20 mouse cellular contexts compared by ENCODE assay signal in the genomic region with DNA sequence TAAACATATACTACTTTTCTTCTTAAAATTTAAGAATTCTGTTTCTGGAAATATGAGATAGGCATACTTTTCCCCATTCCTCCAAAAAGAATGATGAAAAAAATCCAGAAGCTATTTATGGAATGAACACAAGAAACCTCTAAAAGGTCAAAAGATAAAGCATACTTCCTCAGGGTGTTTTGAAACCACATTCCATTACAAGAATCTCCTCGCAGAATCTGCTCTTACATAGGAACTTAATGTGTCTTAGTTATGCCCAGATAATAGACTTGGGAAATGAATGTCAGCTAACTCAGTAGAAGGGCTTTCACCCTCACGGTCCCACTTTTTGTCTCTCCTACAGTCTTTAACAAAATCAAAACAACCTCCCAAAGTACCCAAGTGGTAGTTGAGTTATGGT. TPM values are rescaled to one million over a fixed set of nuclear protein-coding genes. Genes with fewer than 3 reads are reported as not detected.
"Had no signal": no experiment of that assay in that cellular context is flagged by ENCODE, and none has a peak within 500 bp of the region (broad histone marks: within the 10 kb centered on the region; RNA-seq: fewer than 3 reads in every experiment).

No protein-coding gene starts in this region.

- DNase-seq: lung, adult 18-20 months; lung, embryonic 14.5 days; lung, postnatal 10 days; midbrain, embryonic 14.5 days; right cerebral cortex, adult 18-20 months; right cerebral cortex, postnatal 25 days; right cerebral cortex, postnatal 4 days; spleen, adult 18-20 months; thymus, adult 2 months; thymus, postnatal 25 days; thymus, postnatal 4 days had no signal

- H3K27me3 ChIP-seq: midbrain, embryonic 12.5 days; neural tube, embryonic 13.5 days; neural tube, embryonic 15.5 days; stomach, embryonic 15.5 days had no signal

- ATAC-seq: midbrain, embryonic 16.5 days had no signal

RNA-seq across cellular contexts. Expression of a gene that starts 58.9 kb away (rescaled TPM):
- polyA plus RNA-seq: liver, embryonic 14.5 days; lung, embryonic 14.5 days; macrophage; myocyte; urinary bladder, adult 2 months had no signal
